In genomic region chr19:25665486-25666339, GRCm38 (mm10) we compare ENCODE assay signal across 7 mouse cellular contexts. TPM values are rescaled to one million over a fixed set of nuclear protein-coding genes. Genes with fewer than 3 reads are reported as not detected.
DNase-seq lines count a peak whose midpoint lies in the region; ATAC-seq lines count a peak whose summit lies in the region.

No protein-coding gene starts in this region.

- H3K9ac ChIP-seq in kidney, embryonic 14.5 days (ENCODE audit: low read depth, low read length) = no peak overlapping the region

- DNase-seq in kidney, adult 9 months = no peak
- DNase-seq in R1 (ENCODE audit: low read depth, low spot score) = peak; percentile 42
- peak; percentile 67 for DNase-seq in embryo, embryonic 9.5 days (ENCODE audit: extremely low spot score)
- DNase-seq in mesoderm, embryonic 11.5 days (ENCODE audit: low read depth, low spot score) = peak; percentile 54
- DNase-seq in frontal cortex, postnatal 10 days (ENCODE audit: low spot score in 2 of 2) = no peak

- no peak overlapping the region for H3K4me3 ChIP-seq in kidney, embryonic 14.5 days (ENCODE audit: low read length)

- H3K4me2 ChIP-seq in kidney, embryonic 14.5 days (replicated peaks; ENCODE audit: low read depth, low read length) = no peak overlapping the region

- 1% methylated on average over 31 of the region's 31 CpGs for WGBS in kidney, embryonic 14.5 days

- H3K27me3 ChIP-seq in kidney, embryonic 14.5 days (ENCODE audit: control insufficient read depth, insufficient read depth, low read length) = peaks cover 76% of the 10 kb centered on the region

- H3K9me3 ChIP-seq in kidney, embryonic 14.5 days (ENCODE audit: control insufficient read depth, low read length) = no peaks in the 10 kb centered on the region

- H3K4me1 ChIP-seq in kidney, embryonic 14.5 days (ENCODE audit: control insufficient read depth, insufficient read depth, low read length) = 0 out of 2 replicates have a peak, but pooled peaks cover 3% of the 10 kb centered on the region

- 0 out of 2 replicates have a peak, but pooled peaks have one; percentile 60 for ATAC-seq in kidney, embryonic 14.5 days (ENCODE audit: low FRiP score, low TSS enrichment)
- no peak for ATAC-seq in inflammation-experienced regulatory T-cells, adult 6 months

- no peak overlapping the region for H3K27ac ChIP-seq in kidney, embryonic 14.5 days (ENCODE audit: low read depth, low read length)

- H3K36me3 ChIP-seq in kidney, embryonic 14.5 days (ENCODE audit: control insufficient read depth, insufficient read depth, low read length) = no peaks in the 10 kb centered on the region

RNA-seq across cellular contexts. Expression of gene Dmrt2, which starts 6.5 kb away (rescaled TPM):
- 0.66 and 1.2 TPM in 2 replicates for polyA plus RNA-seq in kidney, embryonic 14.5 days (2014; fragmentation: Nextera tagmentation; extraction: Ambion mirVana)
- not detected for polyA plus RNA-seq in inflammation-experienced regulatory T-cells, adult 6 months (2017; shearing (Covaris generic))

RNA-seq across cellular contexts. Expression of gene Dmrt3, which starts 55.6 kb away (rescaled TPM):
- polyA plus RNA-seq in kidney, embryonic 14.5 days (2014; fragmentation: Nextera tagmentation; extraction: Ambion mirVana) = not detected in 2 replicates
- polyA plus RNA-seq in inflammation-experienced regulatory T-cells, adult 6 months (2017; shearing (Covaris generic)) = not detected

Comparison
In these comparisons a context has a peak if more than half of its experiments do, and no peak if none do; other contexts are left out.
1. DNase-seq: peak in R1 (single experiment), embryo, embryonic 9.5 days (single experiment) and mesoderm, embryonic 11.5 days (single experiment); none in kidney, adult 9 months (single experiment) and frontal cortex, postnatal 10 days (0 of 2).